Mouse (Mus musculus) lung, adult 18-20 months (tissue): ENCODE data around the gene Rbfox3.

Source experiments
- DNase-seq, 2 experiments: peaks; one replicate each; pipeline ENCODE4 v3.0.0; 2022; ENCODE audit warnings: mixed read lengths in 2 of 2

The Rbfox3 gene

GRCm38 (mm10) chr11:118653521-118654318 is 257.7 kb downstream of the Rbfox3 start:
- no peak for DNase-seq

GRCm38 (mm10) chr11:118652401-118653240 is 258.8 kb downstream of the Rbfox3 start:
- no peak for DNase-seq

- peak; percentile 15 to 39 for DNase-seq
Observed at GRCm38 (mm10) chr11:118648369-118648768, 263.0 kb downstream of the Rbfox3 start.

- DNase-seq, result no peak
Observed at GRCm38 (mm10) chr11:118646864-118647263, 264.5 kb downstream of the Rbfox3 start.

GRCm38 (mm10) chr11:118645158-118645557 is 266.2 kb downstream of the Rbfox3 start:
- DNase-seq, result no peak

GRCm38 (mm10) chr11:118640706-118641105 is 270.7 kb downstream of the Rbfox3 start:
- DNase-seq, result no peak

- no peak for DNase-seq
Observed at GRCm38 (mm10) chr11:118637718-118638117, 273.7 kb downstream of the Rbfox3 start.

- DNase-seq, result peak in 1 of 2 experiments; percentile 4
Observed at GRCm38 (mm10) chr11:118634647-118635046, 276.8 kb downstream of the Rbfox3 start.

GRCm38 (mm10) chr11:118629718-118630117 is 281.7 kb downstream of the Rbfox3 start:
- no peak for DNase-seq

- no peak for DNase-seq
Observed at GRCm38 (mm10) chr11:118627541-118627940, 283.9 kb downstream of the Rbfox3 start.

GRCm38 (mm10) chr11:118620869-118621268 is 290.5 kb downstream of the Rbfox3 start:
- no peak for DNase-seq

- no peak for DNase-seq
Observed at GRCm38 (mm10) chr11:118614126-118614525, 297.3 kb downstream of the Rbfox3 start.

- DNase-seq, result no peak
Observed at GRCm38 (mm10) chr11:118610128-118610527, 301.3 kb downstream of the Rbfox3 start.

- peak in 1 of 2 experiments; percentile 3 for DNase-seq
Observed at GRCm38 (mm10) chr11:118609236-118610000, 302.0 kb downstream of the Rbfox3 start.

GRCm38 (mm10) chr11:118607927-118608326 is 303.5 kb downstream of the Rbfox3 start:
- no peak for DNase-seq

- no peak for DNase-seq
Observed at GRCm38 (mm10) chr11:118605570-118605969, 305.8 kb downstream of the Rbfox3 start.

- no peak for DNase-seq
Observed at GRCm38 (mm10) chr11:118604206-118604605, 307.2 kb downstream of the Rbfox3 start.

GRCm38 (mm10) chr11:118603126-118603525 is 308.3 kb downstream of the Rbfox3 start:
- DNase-seq, result no peak

GRCm38 (mm10) chr11:118601484-118601883 is 309.9 kb downstream of the Rbfox3 start:
- DNase-seq, result no peak

- DNase-seq, result no peak
Observed at GRCm38 (mm10) chr11:118600168-118600567, 311.2 kb downstream of the Rbfox3 start.

- DNase-seq, result no peak
Observed at GRCm38 (mm10) chr11:118598726-118599125, 312.7 kb downstream of the Rbfox3 start.

GRCm38 (mm10) chr11:118584826-118585225 is 326.6 kb downstream of the Rbfox3 start:
- peak; percentile 44 to 67 for DNase-seq

- no peak for DNase-seq
Observed at GRCm38 (mm10) chr11:118583989-118584388, 327.4 kb downstream of the Rbfox3 start.
